Mouse (Mus musculus) hindbrain, postnatal 0 days (tissue): ENCODE results near the gene Itpr2. TPM values are rescaled to one million over a fixed set of nuclear protein-coding genes. Genes with fewer than 3 reads are reported as not detected.

ENCODE experiments used
- ATAC-seq: fragments of 200-750 bp; cut with Nextera tagmentation; 2 replicates; pipeline ENCODE4 v1.8.0; 2017; ENCODE audit warnings: mild to moderate bottlenecking, moderate TSS enrichment, moderate library complexity
- DNase-seq: peaks from one replicate; pipeline ENCODE4 v3.0.0-alpha.2; 2015; ENCODE audit warnings: low spot score
- H3K27ac ChIP-seq: fragments of 300-500 bp; sonication (generic); 2 replicates; pipeline ENCODE4 v1.5.1; 2014; ENCODE audit warnings: mild to moderate bottlenecking
- H3K27me3 ChIP-seq: fragments of 300-500 bp; sonication (generic); 2 replicates; pipeline ENCODE4 v1.6.1; 2014; ENCODE audit warnings: low read length, mixed read lengths; ENCODE audit not compliant: insufficient read depth
- H3K36me3 ChIP-seq: fragments of 300-500 bp; sonication (generic); 2 replicates; pipeline ENCODE4 v1.6.1; 2014; ENCODE audit warnings: low read length, mixed read lengths; ENCODE audit not compliant: insufficient read depth
- H3K4me1 ChIP-seq: fragments of 300-500 bp; sonication (generic); 2 replicates; pipeline ENCODE4 v1.6.1; 2014; ENCODE audit warnings: antibody characterized with exemption, low read length, mixed read lengths; ENCODE audit not compliant: insufficient read depth
- H3K4me2 ChIP-seq: fragments of 300-500 bp; sonication (generic); 2 replicates; pipeline ENCODE4 v1.6.1; 2014; ENCODE audit warnings: low read depth, mild to moderate bottlenecking, low read length, moderate library complexity, mixed read lengths
- H3K4me3 ChIP-seq: fragments of 300-500 bp; sonication (generic); 2 replicates; pipeline ENCODE4 v1.5.1; 2014; ENCODE audit warnings: low read length
- H3K9ac ChIP-seq: fragments of 300-500 bp; sonication (generic); replicated peaks from 2 replicates; pipeline ENCODE4 v1.6.1; 2014; ENCODE audit warnings: mild to moderate bottlenecking, low read length, moderate library complexity, mixed read lengths
- H3K9me3 ChIP-seq: fragments of 300-500 bp; sonication (generic); 2 replicates; pipeline ENCODE4 v1.6.1; 2016; ENCODE audit warnings: low read length, mixed read lengths
- CTCF ChIP-seq: IDR thresholded peaks from 2 replicates; pipeline ENCODE4 v1.5.1; 2016; ENCODE audit warnings: antibody characterized with exemption, control low read depth, low read depth
- WGBS: fragments of 180-500 bp; shearing (Covaris S2); extraction: QIAGEN DNeasy Blood & Tissue Kit; methylation state at CpG from one replicate; pipeline ENCODE4 v1.1.7; 2014; 5-methylcytosine and 5-hydroxymethylcytosine counted together
- polyA plus RNA-seq: library from polyadenylated mRNA; unstranded; fragments of >200 nt; fragmentation: Nextera tagmentation; extraction: Ambion mirVana; gene quantifications from 2 replicates; pipeline ENCODE4 v1.2.1, GENCODE M21; 2015
- total RNA-seq: library from RNA; depleted of rRNA; stranded (reverse); fragments of >200 nt; gene quantifications from 2 replicates; pipeline ENCODE4 v1.2.3, GENCODE M21; 2014

Gene Itpr2
- total and polyA plus RNA-seq, 2 experiments from 2014 or later, result 15.3 to 15.7 TPM

DNA sequence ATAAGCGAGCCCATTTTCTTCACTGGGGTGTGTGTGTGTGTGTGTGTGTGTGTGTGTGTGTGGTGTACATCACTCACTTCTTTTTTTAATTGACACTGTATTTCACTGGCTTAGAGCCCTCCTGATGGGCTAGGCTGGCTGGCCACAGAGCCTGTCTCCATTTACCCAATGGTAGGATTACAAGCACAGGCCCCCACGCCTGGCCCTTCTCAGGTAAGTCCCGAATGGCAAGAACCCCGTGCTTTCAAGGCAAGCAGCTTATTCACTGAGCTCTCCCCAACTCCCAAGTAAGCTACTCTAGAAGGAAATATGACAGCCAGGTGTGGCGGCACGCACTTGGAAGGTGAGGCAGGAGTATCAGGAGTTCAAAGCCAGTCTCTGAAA is 91.6 kb downstream of the Itpr2 start:
- Histone ChIP-seq H3K9me3 (no peaks in the 10 kb centered on the region), H3K27me3 (no peaks in the 10 kb centered on the region), H3K36me3 (no peaks in the 10 kb centered on the region), H3K27ac (0 out of 2 replicates have a peak overlapping the region, but pooled peaks have one; percentile 71), H3K4me1 (peaks cover 2% of the 10 kb centered on the region; the same call in 1 of the 2 replicates), H3K4me2 (peak overlapping the region; percentile 34; the same call in 1 of the 2 replicates), H3K9ac (no peak overlapping the region), H3K4me3 (no peak overlapping the region)
- ATAC-seq (no peak; the same call in 1 of the 2 replicates), DNase-seq (no peak)
- WGBS, result 71% methylated on average over 6 of the region's 6 CpGs
- TF ChIP-seq CTCF, result 0 out of 2 replicates have a peak, but pooled peaks have one; percentile 54

DNA sequence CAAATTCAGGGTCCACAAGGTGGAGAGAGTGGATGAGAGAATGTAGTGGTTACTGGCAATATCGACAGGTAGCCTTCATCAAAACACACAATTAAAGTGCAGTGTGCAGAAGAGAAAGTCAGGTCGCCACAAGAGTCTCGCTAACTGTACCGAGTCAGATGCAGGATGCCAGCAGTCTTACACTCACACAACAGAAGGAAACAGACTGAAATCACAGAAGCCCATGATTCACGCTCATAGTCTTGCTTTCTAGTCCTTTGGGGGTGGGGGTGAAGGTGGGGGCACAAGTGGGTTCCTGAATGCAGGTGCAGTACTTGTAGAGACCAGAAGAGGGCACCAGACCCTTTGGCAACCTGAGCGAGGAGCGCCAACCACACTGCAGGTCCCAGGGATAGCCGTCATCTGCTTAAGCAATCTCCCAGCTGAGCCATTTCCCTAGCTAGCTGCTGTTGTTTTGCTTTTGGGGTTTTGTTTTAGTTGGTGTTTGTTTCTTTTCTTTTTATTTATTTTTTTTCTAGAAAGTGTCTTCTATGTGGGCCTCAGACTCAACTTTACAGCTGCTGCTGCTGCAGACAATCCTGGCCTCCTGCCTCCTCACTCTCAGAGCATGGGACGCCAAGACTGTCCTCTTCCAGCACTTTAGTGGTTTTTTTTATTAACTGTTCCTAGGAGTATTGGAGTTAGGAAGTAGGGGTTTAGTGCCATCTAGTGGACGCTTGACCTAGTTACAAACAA is 92.2 kb downstream of the Itpr2 start:
- Histone ChIP-seq H3K27ac (peak overlapping the region; percentile 71), H3K9me3 (no peaks in the 10 kb centered on the region), H3K4me3 (no peak overlapping the region), H3K27me3 (no peaks in the 10 kb centered on the region), H3K9ac (no peak overlapping the region), H3K36me3 (no peaks in the 10 kb centered on the region), H3K4me2 (peak overlapping the region; percentile 34), H3K4me1 (peaks cover 2% of the 10 kb centered on the region; the same call in 1 of the 2 replicates)
- DNase-seq (peak; percentile 92), ATAC-seq (peak; percentile 90)
- peak; percentile 90 for TF ChIP-seq CTCF
- WGBS, result 22% methylated on average over 10 of the region's 10 CpGs

GRCm38 (mm10) chr6:146405380-146405779 is 96.6 kb downstream of the Itpr2 start:
- TF ChIP-seq CTCF, result peak; percentile 85
- no peak overlapping the region for H3K4me2 ChIP-seq
- H3K4me1 ChIP-seq, result peaks cover 2% of the 10 kb centered on the region; the same call in 1 of the 2 replicates
- H3K4me3 ChIP-seq, result no peak overlapping the region
- DNase-seq (peak; percentile 57), ATAC-seq (no peak)
- no peak overlapping the region for H3K9ac ChIP-seq
- no peak overlapping the region for H3K27ac ChIP-seq
- H3K27me3 ChIP-seq, result no peaks in the 10 kb centered on the region
- no peaks in the 10 kb centered on the region for H3K36me3 ChIP-seq
- WGBS, result 48% methylated on average over 6 of the region's 6 CpGs
- no peaks in the 10 kb centered on the region for H3K9me3 ChIP-seq

DNA sequence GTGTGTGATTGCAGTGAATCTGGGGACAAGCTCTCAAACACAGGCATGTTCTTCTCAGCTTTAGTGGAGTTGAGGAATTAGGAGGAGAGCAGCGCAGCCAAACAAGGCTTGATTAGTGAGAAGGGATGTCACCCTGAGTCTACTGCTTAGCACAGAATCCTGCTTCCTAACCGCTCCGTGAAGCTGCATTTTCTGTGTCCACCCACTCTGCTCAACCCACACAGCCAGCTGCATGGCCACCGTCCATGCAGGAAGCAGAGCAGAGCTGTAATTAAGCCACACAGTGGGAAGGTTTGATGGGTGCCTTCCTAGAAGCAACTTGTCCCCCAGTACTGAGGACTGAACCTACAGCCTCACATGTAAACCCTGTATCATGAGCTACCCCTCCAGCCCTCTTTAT is 97.1 kb downstream of the Itpr2 start:
- Histone ChIP-seq H3K9ac (no peak overlapping the region), H3K4me1 (peaks cover 2% of the 10 kb centered on the region; the same call in 1 of the 2 replicates), H3K4me2 (no peak overlapping the region), H3K9me3 (no peaks in the 10 kb centered on the region), H3K27ac (no peak overlapping the region), H3K36me3 (no peaks in the 10 kb centered on the region), H3K4me3 (no peak overlapping the region), H3K27me3 (no peaks in the 10 kb centered on the region)
- no peak for ATAC-seq
- no peak for TF ChIP-seq CTCF
- 82% methylated on average over 4 of the region's 4 CpGs for WGBS
- no peak for DNase-seq

DNA sequence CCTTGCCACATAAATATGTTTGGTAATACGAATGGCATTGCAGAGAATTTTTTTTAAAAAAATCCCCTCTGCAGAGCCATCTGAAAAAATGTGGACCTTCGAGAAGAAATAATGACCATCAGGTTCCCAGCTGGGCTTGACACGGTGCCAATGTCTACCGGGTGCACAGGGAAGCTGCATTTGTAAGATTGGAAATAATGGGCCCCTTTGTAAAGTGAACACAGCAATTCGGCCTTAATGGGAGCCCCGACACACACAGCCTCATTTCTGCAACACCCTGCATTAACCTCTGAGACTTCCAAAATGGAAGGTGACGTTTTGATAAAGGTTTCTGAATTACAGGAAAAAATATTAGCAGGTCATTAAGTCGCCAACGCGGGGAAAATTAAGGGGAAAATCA is 97.9 kb downstream of the Itpr2 start:
- 39% methylated on average over 10 of the region's 10 CpGs for WGBS
- H3K4me2 ChIP-seq, result no peak overlapping the region
- H3K4me3 ChIP-seq, result no peak overlapping the region
- no peaks in the 10 kb centered on the region for H3K27me3 ChIP-seq
- no peak for TF ChIP-seq CTCF
- no peak overlapping the region for H3K27ac ChIP-seq
- H3K9ac ChIP-seq, result no peak overlapping the region
- no peaks in the 10 kb centered on the region for H3K36me3 ChIP-seq
- H3K4me1 ChIP-seq, result no peaks in the 10 kb centered on the region
- no peak for ATAC-seq
- H3K9me3 ChIP-seq, result no peaks in the 10 kb centered on the region
- DNase-seq, result peak; percentile 29

DNA sequence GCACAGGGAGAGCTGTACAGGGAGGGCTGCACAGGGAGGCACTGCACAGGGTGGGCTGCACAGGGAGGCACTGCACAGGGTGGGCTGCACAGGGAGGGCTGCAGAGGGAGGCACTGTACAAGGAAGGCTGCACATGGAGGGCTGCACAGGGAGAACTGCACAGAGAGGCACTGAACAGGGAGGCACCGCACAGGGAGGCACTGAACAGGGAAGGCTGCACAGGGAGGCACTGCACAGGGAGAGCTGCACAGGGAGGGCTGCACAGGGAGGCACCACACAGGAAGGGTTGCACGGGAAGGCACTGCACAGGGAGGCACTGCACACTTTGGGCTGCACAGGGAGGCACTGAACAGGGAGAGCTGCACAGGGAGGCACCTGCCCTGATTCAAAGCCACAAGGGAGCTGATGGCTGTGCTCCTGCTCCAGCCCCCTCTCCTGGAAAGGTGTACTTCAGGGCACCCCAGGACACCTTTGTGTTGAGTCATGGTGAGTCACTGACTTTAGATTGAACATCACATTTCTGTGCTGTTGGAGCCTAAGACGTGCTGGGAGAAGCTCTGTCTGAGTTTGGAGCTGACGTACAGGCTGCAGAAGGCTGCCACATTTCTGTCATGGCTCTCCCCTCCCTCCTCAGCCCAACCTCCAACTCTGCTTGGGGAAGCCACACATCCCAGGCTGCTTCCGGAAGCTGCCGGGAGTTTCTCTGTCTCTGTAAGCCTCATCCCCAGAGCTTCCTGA is 98.9 kb downstream of the Itpr2 start:
- Histone ChIP-seq H3K4me1 (no peaks in the 10 kb centered on the region), H3K4me3 (no peak overlapping the region), H3K27me3 (no peaks in the 10 kb centered on the region), H3K9ac (no peak overlapping the region), H3K36me3 (no peaks in the 10 kb centered on the region), H3K4me2 (no peak overlapping the region), H3K27ac (no peak overlapping the region), H3K9me3 (no peaks in the 10 kb centered on the region)
- no peak for DNase-seq
- no peak for ATAC-seq
- TF ChIP-seq CTCF, result no peak
- WGBS, result 40% methylated on average over 6 of the region's 6 CpGs
